Mouse (Mus musculus) adipocyte (in vitro differentiated cells): ENCODE results near the gene Btbd35f30.
"Not testable (repeated sequence)": the region's sequence is repeated elsewhere in the genome, so short reads cannot be mapped to it uniquely, and the experiment has no call there.

Experiments
- DNase-seq: peaks from one replicate; pipeline ENCODE4 v3.0.0-alpha.2; 2016; ENCODE audit warnings: low spot score

Gene Btbd35f30

GRCm38 (mm10) chrX:32894325-32894724 lies at the start of gene Btbd35f30:
Gene Btbd35f30 (plus strand): TSS chrX:32894625.
- not testable (repeated sequence) for DNase-seq

- not testable (repeated sequence) for DNase-seq
These were observed 47.0 kb downstream of the Btbd35f30 start, which contains the start of gene Gm21789 for GRCm38 (mm10) chrX:32941468-32941867. Gene Gm21789 (plus strand): TSS chrX:32941768.
